Mouse (Mus musculus) testis, postnatal 10 days (tissue): Measurements from ENCODE around the gene Scube2.

Source experiments
- DNase-seq: peaks from one replicate; pipeline ENCODE4 v3.0.0; 2021; ENCODE audit warnings: low spot score

Gene Scube2

DNA sequence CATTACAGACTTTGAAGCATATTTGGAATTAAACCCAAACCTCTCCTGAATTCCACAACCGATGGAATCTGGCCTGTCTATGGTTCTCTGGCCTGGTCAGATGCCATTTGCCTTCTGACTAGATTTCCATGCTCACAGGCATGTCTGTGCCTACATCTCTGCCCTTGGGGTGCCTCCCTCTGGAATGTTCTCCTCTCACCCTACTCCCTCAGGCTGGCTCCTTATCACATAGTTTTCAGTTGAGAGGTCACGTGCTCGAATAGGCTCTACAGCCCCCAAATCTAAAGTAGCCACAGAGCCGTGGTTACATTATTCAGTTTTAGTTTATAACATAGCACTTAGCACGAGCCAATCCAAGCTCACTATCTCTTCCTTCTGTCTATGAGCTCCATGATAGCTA is 69.9 kb downstream of the Scube2 start:
- no peak for DNase-seq

DNA sequence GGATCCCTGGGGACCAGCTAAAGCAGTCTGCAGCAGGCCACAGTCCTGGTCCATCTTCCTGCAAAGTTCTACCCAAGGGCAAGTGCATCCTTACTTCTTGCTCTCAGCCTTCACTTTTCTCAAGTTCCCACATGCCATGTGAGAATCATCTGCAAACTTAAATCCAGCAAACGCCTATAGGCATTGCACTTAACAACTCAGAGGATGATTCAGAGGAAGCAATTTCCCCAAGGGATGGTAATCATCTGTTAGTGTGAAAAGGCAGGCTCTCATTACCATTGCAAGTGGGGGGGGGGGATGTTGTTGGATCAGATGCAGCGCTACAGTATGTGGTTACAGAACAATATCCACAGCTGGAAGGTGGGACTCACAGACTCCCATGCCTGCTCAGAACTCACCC is 70.9 kb downstream of the Scube2 start:
- DNase-seq = no peak

DNA sequence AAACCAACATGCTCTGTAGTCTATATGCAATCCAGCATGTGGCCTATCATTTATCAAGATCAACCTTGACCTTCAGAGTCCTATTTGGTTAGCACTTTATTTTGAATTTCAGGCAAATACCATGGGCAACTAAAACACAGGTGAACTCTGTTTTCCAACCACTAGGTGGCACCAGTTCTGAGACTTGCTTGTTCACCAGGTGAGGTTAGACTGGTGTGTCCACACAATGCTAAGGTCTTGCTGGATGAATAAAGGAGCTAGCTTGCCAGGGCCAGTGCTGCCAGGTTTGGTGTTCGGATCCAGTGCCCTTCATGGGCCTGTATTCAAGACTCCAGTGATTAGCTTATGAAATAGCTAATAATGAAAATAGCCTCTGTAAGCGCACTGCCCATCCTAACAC is 72.7 kb downstream of the Scube2 start:
- peak; percentile 68 for DNase-seq

DNA sequence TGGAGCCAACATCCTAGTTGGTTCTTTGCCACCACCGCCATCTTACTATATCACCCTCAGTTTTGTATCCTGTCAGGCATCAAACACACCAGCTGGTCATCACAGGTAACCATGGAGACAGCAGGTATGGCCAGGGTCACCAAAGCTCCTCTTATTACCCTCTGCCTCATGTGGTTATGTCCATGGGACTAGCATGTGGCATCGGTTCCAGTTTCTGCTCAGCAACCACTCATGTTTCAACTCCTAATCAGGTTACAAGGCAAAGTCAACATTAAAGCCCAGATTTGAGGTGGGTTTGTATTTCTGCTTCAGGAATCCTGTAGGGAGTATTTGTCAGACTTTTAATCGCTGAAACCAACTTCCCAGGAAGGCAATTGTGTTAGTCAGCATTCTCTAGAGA is 74.7 kb downstream of the Scube2 start:
- no peak for DNase-seq

DNA sequence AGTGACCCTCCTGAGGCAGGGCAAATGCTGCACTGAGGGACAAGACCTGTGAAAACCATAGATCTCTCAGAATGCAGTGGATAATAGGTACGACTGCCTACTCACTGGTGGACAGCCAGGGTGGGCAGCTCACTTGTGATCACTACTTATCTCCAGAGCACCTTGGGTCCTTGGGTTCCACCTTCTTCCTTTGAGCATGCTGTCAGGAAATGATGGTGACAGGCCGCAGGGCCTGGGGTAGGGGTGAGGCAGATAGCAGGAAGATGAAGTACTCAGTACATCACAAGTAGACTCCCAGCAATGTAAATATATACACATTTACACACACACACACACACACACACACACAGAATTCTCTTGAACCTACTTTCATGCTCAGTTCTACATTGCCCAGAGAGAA is 77.6 kb downstream of the Scube2 start:
- DNase-seq = no peak

GRCm38 (mm10) chr7:109783281-109783680 is 82.2 kb downstream of the Scube2 start:
- DNase-seq = no peak

DNA sequence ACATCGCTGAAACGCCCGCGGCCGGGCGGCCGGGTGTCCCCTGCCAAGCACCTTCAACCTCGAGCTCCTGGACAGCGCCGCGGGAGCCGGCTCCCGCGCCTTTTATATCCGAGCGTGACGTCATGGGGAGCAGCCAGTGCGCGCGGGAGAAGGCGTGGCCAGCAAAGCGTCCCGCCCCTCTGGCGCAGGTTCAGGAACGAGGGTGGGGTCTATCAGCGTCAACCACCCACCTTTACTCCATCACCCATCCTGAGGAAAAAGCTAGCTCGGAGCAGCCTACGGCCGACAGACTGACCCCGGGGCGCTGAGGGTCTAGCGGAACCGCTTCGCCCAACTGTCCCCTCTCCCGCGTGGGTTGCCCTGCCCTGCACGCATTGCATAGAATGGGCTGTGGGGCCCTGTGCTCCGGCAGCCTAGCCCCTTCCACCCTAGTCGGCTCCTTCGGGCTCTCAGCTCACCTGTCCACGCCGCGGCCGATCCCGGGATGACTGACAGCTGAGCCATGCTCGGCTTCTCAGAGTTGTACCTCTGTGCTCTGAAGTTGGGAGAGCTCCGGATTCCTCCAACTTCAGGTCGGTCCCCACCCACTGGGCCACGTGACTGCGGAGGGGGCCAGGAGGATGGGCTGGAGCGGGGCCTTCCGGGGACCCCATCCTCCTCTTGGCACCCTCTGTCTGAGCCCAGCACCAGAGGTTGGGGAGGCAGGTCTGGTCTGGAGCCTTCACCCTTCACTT is 83.8 kb downstream of the Scube2 start, which contains the start of gene Nrip3:
Nrip3 (minus strand) TSS at position 556 of the 734 bp plus-strand sequence.
- DNase-seq = peak; percentile 87

- DNase-seq = no peak
These were observed 84.4 kb downstream of the Scube2 start for GRCm38 (mm10) chr7:109781087-109781469.

- no peak for DNase-seq
These were observed 93.2 kb downstream of the Scube2 start for GRCm38 (mm10) chr7:109772251-109772650.

DNA sequence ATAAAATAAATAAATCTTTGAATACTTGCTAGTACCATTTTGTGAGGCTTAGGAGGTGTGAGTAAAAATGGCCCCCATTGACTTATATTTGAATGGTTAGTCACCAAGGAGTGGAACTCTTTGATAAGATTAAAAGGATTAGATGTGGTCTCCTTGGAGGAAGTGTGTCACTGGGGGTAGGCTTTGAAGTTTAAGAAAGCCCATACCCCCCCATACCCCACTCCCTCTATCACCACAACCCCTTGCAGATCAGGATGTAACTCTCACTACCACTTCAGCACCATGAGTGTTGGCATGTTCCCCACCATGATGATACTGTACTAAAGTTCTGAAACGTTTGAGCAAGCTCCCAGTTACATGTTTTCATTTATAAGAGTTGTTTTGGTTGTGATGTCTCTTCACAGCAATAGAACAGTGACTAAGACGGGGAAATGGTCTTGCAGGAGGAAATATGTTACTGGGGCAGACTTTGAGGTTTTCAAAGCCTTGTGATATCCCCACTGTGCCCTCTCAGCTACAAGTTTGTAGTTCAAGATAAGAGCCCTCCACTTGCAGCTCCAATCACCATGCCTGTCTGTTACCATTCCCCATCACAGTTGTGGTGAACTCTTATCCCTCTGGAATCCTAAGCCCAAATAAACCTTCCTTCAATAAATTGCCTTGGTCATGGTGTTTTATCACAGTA is 96.6 kb downstream of the Scube2 start:
- no peak for DNase-seq

GRCm38 (mm10) chr7:109767575-109768350 is 97.7 kb downstream of the Scube2 start:
- DNase-seq = no peak

GRCm38 (mm10) chr7:109764009-109764408 is 101.5 kb downstream of the Scube2 start:
- DNase-seq = no peak

GRCm38 (mm10) chr7:109756291-109756690 is 109.2 kb downstream of the Scube2 start:
- no peak for DNase-seq

- no peak for DNase-seq
These were observed 111.4 kb downstream of the Scube2 start for GRCm38 (mm10) chr7:109754034-109754433.

- DNase-seq = peak; percentile 83
These were observed 113.2 kb downstream of the Scube2 start, which contains the start of gene Tmem9b for GRCm38 (mm10) chr7:109752008-109752925. Tmem9b (minus strand) TSS chr7:109752875.

DNA sequence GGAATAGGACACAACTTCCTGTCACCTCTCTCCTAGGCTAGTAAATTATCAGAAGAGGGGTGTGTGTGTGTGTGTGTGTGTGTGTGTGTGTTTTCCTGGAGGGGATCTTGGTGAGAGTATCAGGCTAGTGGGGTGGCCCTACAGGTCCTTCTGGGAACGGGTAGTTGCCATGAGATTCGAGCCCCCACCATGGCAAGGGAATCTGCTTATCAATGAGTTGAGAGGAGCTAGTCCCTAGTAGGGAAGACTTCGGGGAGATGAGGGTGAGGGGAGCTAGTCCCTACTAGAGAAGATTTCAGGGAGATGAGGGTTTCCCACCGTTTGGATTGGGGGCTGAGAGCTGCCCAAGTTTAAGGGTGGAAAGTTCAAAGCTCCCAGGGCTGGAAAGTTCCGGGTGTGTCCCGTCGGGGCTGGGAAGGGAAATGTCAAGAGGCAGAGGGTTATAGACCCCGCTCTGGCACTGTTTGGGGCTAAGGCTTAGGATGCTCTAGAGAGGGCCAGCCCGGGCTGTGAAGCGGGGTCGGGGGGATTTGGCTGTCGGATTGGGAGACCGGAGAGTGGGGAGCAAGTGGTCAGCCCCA is 114.0 kb downstream of the Scube2 start:
- DNase-seq = no peak
